Mouse (Mus musculus): ENCODE results near the gene Layn.

Gene Layn

GRCm38 (mm10) chr9:51032291-51032690, 44.6 kb downstream of the Layn start:
- DNase-seq, result no peak

GRCm38 (mm10) chr9:51031603-51032002, 45.3 kb downstream of the Layn start:
- DNase-seq, result no peak

- DNase-seq, result no peak
Measured at GRCm38 (mm10) chr9:51030147-51030546, 46.7 kb downstream of the Layn start.

- DNase-seq, result no peak
Measured at GRCm38 (mm10) chr9:51026952-51027351, 49.9 kb downstream of the Layn start.

GRCm38 (mm10) chr9:51021123-51021795, 55.6 kb downstream of the Layn start:
- DNase-seq, result no peak

GRCm38 (mm10) chr9:51020351-51020750, 56.5 kb downstream of the Layn start:
- no peak for DNase-seq

GRCm38 (mm10) chr9:51019670-51020069, 57.2 kb downstream of the Layn start:
- DNase-seq, result no peak

- no peak for DNase-seq
Measured at GRCm38 (mm10) chr9:51015732-51016131, 61.2 kb downstream of the Layn start.

GRCm38 (mm10) chr9:51013644-51014043, 63.2 kb downstream of the Layn start:
- DNase-seq, result no peak

GRCm38 (mm10) chr9:51009656-51009950, 67.3 kb downstream of the Layn start:
- no peak for DNase-seq

- peak; percentile 97 for DNase-seq
Measured at GRCm38 (mm10) chr9:51008841-51009655, 67.8 kb downstream of the Layn start, which contains the start of gene Sik2. Sik2 (minus strand) TSS chr9:51009073.

- peak; percentile 70 for DNase-seq
Measured at GRCm38 (mm10) chr9:51008068-51008840, 68.6 kb downstream of the Layn start.

- no peak for DNase-seq
Measured at GRCm38 (mm10) chr9:51007726-51008067, 69.2 kb downstream of the Layn start.

GRCm38 (mm10) chr9:51006846-51007245, 70.0 kb downstream of the Layn start:
- peak; percentile 74 for DNase-seq
